Mouse (Mus musculus) lung, postnatal 0 days (tissue): ENCODE results near the gene Trappc10.

Experiments
- CTCF ChIP-seq: IDR thresholded peaks from 2 replicates; pipeline ENCODE4 v1.5.1; 2016; ENCODE audit warnings: antibody characterized with exemption, mild to moderate bottlenecking
- EP300 ChIP-seq: IDR thresholded peaks from 2 replicates; pipeline ENCODE4 v1.6.1; 2016; ENCODE audit warnings: antibody characterized with exemption, mild to moderate bottlenecking, control low read depth

GRCm38 (mm10) chr10:78167333-78167732 lies 77.1 kb downstream of the Trappc10 start:
- no peak for TF ChIP-seq CTCF
- TF ChIP-seq EP300: no peak
